ENCODE assay signal across 10 mouse cellular contexts in genomic region chr9:67549811-67550501, GRCm38 (mm10). TPM values are rescaled to one million over a fixed set of nuclear protein-coding genes. Genes with fewer than 3 reads are reported as not detected.
DNase-seq lines count a peak whose midpoint lies in the region; ATAC-seq and TF ChIP-seq lines count a peak whose summit lies in the region.
"Had no signal": no experiment of that assay in that cellular context is flagged by ENCODE, and none has a peak within 500 bp of the region (broad histone marks: within the 10 kb centered on the region; RNA-seq: fewer than 3 reads in every experiment).

No protein-coding gene starts in this region.

- no peak overlapping the region for H3K4me2 ChIP-seq in midbrain, postnatal 0 days (ENCODE audit: low read depth, low read length, poor library complexity, severe bottlenecking)
- H3K4me2 ChIP-seq in midbrain, embryonic 13.5 days (replicated peaks), result no peak overlapping the region
- no peak overlapping the region for H3K4me2 ChIP-seq in hindbrain, embryonic 11.5 days (replicated peaks; ENCODE audit: low read depth, low read length)
- no peak overlapping the region for H3K4me2 ChIP-seq in neural tube, embryonic 14.5 days (ENCODE audit: low read depth, low read length)

- no peaks in the 10 kb centered on the region for H3K9me3 ChIP-seq in midbrain, postnatal 0 days (ENCODE audit: low read length)
- no peaks in the 10 kb centered on the region for H3K9me3 ChIP-seq in midbrain, embryonic 13.5 days
- no peaks in the 10 kb centered on the region for H3K9me3 ChIP-seq in hindbrain, embryonic 11.5 days (ENCODE audit: control insufficient read depth, low read length)
- H3K9me3 ChIP-seq in neural tube, embryonic 14.5 days (ENCODE audit: control insufficient read depth, low read length), result no peaks in the 10 kb centered on the region

- no peak for ATAC-seq in midbrain, postnatal 0 days (ENCODE audit: low FRiP score)
- no peak for ATAC-seq in midbrain, embryonic 13.5 days
- ATAC-seq in hindbrain, embryonic 11.5 days (ENCODE audit: low FRiP score), result no peak
- no peak for ATAC-seq in neural tube, embryonic 14.5 days (ENCODE audit: low read depth)
- no peak for ATAC-seq in erythroid progenitor cell, adult 5-6 weeks (replicated peaks; ENCODE audit: low FRiP score, poor library complexity, severe bottlenecking)
- ATAC-seq: CD4-positive, CD25-positive, alpha-beta regulatory T cell, adult 4 months had no signal

- H3K9ac ChIP-seq in midbrain, postnatal 0 days (replicated peaks; ENCODE audit: low read length, poor library complexity, severe bottlenecking), result no peak overlapping the region
- H3K9ac ChIP-seq in midbrain, embryonic 13.5 days (replicated peaks), result no peak overlapping the region
- H3K9ac ChIP-seq in hindbrain, embryonic 11.5 days (ENCODE audit: low read depth, low read length), result no peak overlapping the region
- H3K9ac ChIP-seq in neural tube, embryonic 14.5 days (replicated peaks; ENCODE audit: low read depth, low read length), result no peak overlapping the region

- peak overlapping the region; percentile 67 for H3K27ac ChIP-seq in gastrocnemius, adult 2 months
- peak overlapping the region; percentile 18; the same call in 1 of the 2 replicates for H3K27ac ChIP-seq in midbrain, postnatal 0 days (ENCODE audit: low read depth, low read length)
- H3K27ac ChIP-seq in midbrain, embryonic 13.5 days, result no peak overlapping the region
- H3K27ac ChIP-seq in hindbrain, embryonic 11.5 days (ENCODE audit: low read depth, low read length), result peak overlapping the region; percentile 24; the same call in 1 of the 2 replicates
- H3K27ac ChIP-seq in neural tube, embryonic 14.5 days (ENCODE audit: low read depth, low read length), result peak overlapping the region; percentile 55

- no peaks in the 10 kb centered on the region for H3K4me1 ChIP-seq in midbrain, postnatal 0 days (ENCODE audit: insufficient read depth, low read length)
- H3K4me1 ChIP-seq in midbrain, embryonic 13.5 days (replicated peaks), result peaks cover 10% of the 10 kb centered on the region; the same call in 1 of the 2 replicates
- no peaks in the 10 kb centered on the region for H3K4me1 ChIP-seq in hindbrain, embryonic 11.5 days (replicated peaks; ENCODE audit: control insufficient read depth, insufficient read depth, low read length)
- no peaks in the 10 kb centered on the region; the same call in 1 of the 2 replicates for H3K4me1 ChIP-seq in neural tube, embryonic 14.5 days (ENCODE audit: control insufficient read depth, insufficient read depth, low read length)

- no peak for DNase-seq in gastrocnemius, adult 2 months
- no peak for DNase-seq in gastrocnemius, postnatal 25 days
- DNase-seq in midbrain, postnatal 0 days (ENCODE audit: low spot score), result no peak
- DNase-seq in hindbrain, embryonic 11.5 days (ENCODE audit: low spot score), result no peak
- DNase-seq in left cerebral cortex, adult 8-10 months (ENCODE audit: low spot score in 2 of 2), result no peak
- DNase-seq: adrenal gland, postnatal 25 days had no signal

- H3K27me3 ChIP-seq in midbrain, postnatal 0 days (ENCODE audit: insufficient read depth, low read length), result no peaks in the 10 kb centered on the region
- H3K27me3 ChIP-seq in midbrain, embryonic 13.5 days, result no peaks in the 10 kb centered on the region
- no peaks in the 10 kb centered on the region for H3K27me3 ChIP-seq in hindbrain, embryonic 11.5 days (ENCODE audit: control insufficient read depth, insufficient read depth, low read length)
- H3K27me3 ChIP-seq in neural tube, embryonic 14.5 days (ENCODE audit: control insufficient read depth, insufficient read depth, low read length), result no peaks in the 10 kb centered on the region

- no peaks in the 10 kb centered on the region for H3K36me3 ChIP-seq in midbrain, postnatal 0 days (ENCODE audit: insufficient read depth, low read length)
- no peaks in the 10 kb centered on the region for H3K36me3 ChIP-seq in midbrain, embryonic 13.5 days
- no peaks in the 10 kb centered on the region for H3K36me3 ChIP-seq in hindbrain, embryonic 11.5 days (ENCODE audit: control insufficient read depth, insufficient read depth, low read length)
- no peaks in the 10 kb centered on the region for H3K36me3 ChIP-seq in neural tube, embryonic 14.5 days (ENCODE audit: control insufficient read depth, insufficient read depth, low read length)

- no peak overlapping the region for H3K4me3 ChIP-seq in gastrocnemius, adult 2 months
- no peak overlapping the region for H3K4me3 ChIP-seq in midbrain, postnatal 0 days (ENCODE audit: low read depth, low read length)
- no peak overlapping the region for H3K4me3 ChIP-seq in midbrain, embryonic 13.5 days (replicated peaks)
- H3K4me3 ChIP-seq in hindbrain, embryonic 11.5 days (ENCODE audit: low read depth, low read length), result no peak overlapping the region
- H3K4me3 ChIP-seq in neural tube, embryonic 14.5 days (ENCODE audit: low read depth, low read length), result no peak overlapping the region

- intact Hi-C loops in gastrocnemius, adult 2 months (cut with DNase I), result no loop called here

- TF ChIP-seq CTCF in gastrocnemius, adult 2 months (IDR thresholded peaks at IDR 0.05), result no peak
- no peak for TF ChIP-seq CTCF in midbrain, postnatal 0 days (IDR thresholded peaks at IDR 0.05)

- 87% methylated on average over 8 of the region's 8 CpGs for WGBS in midbrain, postnatal 0 days
- 89% methylated on average over 8 of the region's 8 CpGs for WGBS in midbrain, embryonic 13.5 days
- 87% methylated on average over 8 of the region's 8 CpGs for WGBS in hindbrain, embryonic 11.5 days
- 86% methylated on average over 8 of the region's 8 CpGs for WGBS in neural tube, embryonic 14.5 days

RNA-seq across cellular contexts. Expression of gene Tln2, which starts 9.5 kb away (rescaled TPM):
- total RNA-seq in gastrocnemius, adult 2 months (2021), result 10 to 100 TPM; 82.5 to 83.1 TPM
- total RNA-seq in gastrocnemius, postnatal 25 days (2021), result 100 to 1,000 TPM in 1 of 2 experiments, 10 to 100 TPM in 1; 77.1 to 100 TPM
- total RNA-seq in midbrain, postnatal 0 days (2014; rRNA removed), result 66.7 and 69.7 TPM in 2 replicates
- 47.4 and 49.4 TPM in 2 replicates for polyA plus RNA-seq in midbrain, postnatal 0 days (2015; fragmentation: Nextera tagmentation; extraction: Ambion mirVana)
- 16.4 and 18.4 TPM in 2 replicates for polyA plus RNA-seq in midbrain, embryonic 13.5 days (2015; fragmentation: Nextera tagmentation; extraction: Ambion mirVana)
- polyA plus RNA-seq in hindbrain, embryonic 11.5 days (2014; fragmentation: Nextera tagmentation; extraction: Ambion mirVana), result 15.9 and 22.6 TPM in 2 replicates
- 52.5 and 66.6 TPM in 2 replicates for polyA plus RNA-seq in neural tube, embryonic 14.5 days (2014; fragmentation: Nextera tagmentation; extraction: Ambion mirVana)
- 3.2 TPM in 1 of 2 replicates, not detected in the other for total RNA-seq in erythroid progenitor cell, adult 5-6 weeks (2015; ENCODE audit: low replicate concordance)
- total RNA-seq in erythroid progenitor cell, adult 5-6 weeks (2017; ENCODE audit: low replicate concordance), result 0.26 TPM in 1 of 2 replicates, not detected in the other
- total RNA-seq in left cerebral cortex, adult 8-10 months (2022), result 100 to 1,000 TPM in 2 of 4 experiments, 10 to 100 TPM in 2; 87.9 to 106 (median 99.3) TPM

Comparison
In these comparisons a context has a peak if more than half of its experiments do, and no peak if none do; other contexts are left out.
1. RNA of gene Tln2, which starts 9.5 kb away (total RNA-seq): 87.9 to 106 TPM in left cerebral cortex, adult 8-10 months, 77.1 to 100 TPM in gastrocnemius, postnatal 25 days, 82.5 to 83.1 TPM in gastrocnemius, adult 2 months and 66.7 to 69.7 TPM in midbrain, postnatal 0 days; 0.26 to 3.2 TPM in erythroid progenitor cell, adult 5-6 weeks; every median in the first group is over 10 times any median in the second.